Mouse (Mus musculus): ENCODE results near the gene Prpf40a. TPM values are rescaled to one million over a fixed set of nuclear protein-coding genes. Genes with fewer than 3 reads are reported as not detected.

Prpf40a gene
- polyA plus RNA-seq, 1 experiment from 2014 or later, result 101 TPM

GRCm38 (mm10) chr2:53131567-53131966 is 59.5 kb downstream of the Prpf40a start:
- Histone ChIP-seq H3K9ac (ENCODE audit: low read length) (no peak overlapping the region), H3K9me3 (ENCODE audit: control insufficient read depth, low read length) (no peaks in the 10 kb centered on the region), H3K4me1 (ENCODE audit: control insufficient read depth in 2 of 2, insufficient read depth in 2 of 2, low read length in 2 of 2) (no peaks in the 10 kb centered on the region), H3K4me3 (ENCODE audit: control insufficient read depth in 1 of 2, insufficient read depth in 1 of 2, low read depth in 1 of 2, low read length in 2 of 2) (no peak overlapping the region), H3K27ac (replicated peaks in 1 of 2; ENCODE audit: control insufficient read depth in 1 of 2, insufficient read depth in 1 of 2, low read depth in 2 of 2, low read length in 2 of 2) (no peak overlapping the region), H3K36me3 (ENCODE audit: control insufficient read depth, insufficient read depth, low read length) (peaks cover 30% of the 10 kb centered on the region), H3K4me2 (ENCODE audit: low read length) (no peak overlapping the region), H3K27me3 (ENCODE audit: control insufficient read depth, insufficient read depth, low read length) (no peaks in the 10 kb centered on the region)
- ATAC-seq (ENCODE audit: insufficient number of reproducible peaks, insufficient read depth, low FRiP score, low read depth), result no peak
- WGBS, result 91% methylated on average over 9 of the region's 9 CpGs

GRCm38 (mm10) chr2:53129070-53129469 is 62.0 kb downstream of the Prpf40a start:
- Histone ChIP-seq H3K36me3 (ENCODE audit: control insufficient read depth, insufficient read depth, low read length) (0 out of 2 replicates have a peak, but pooled peaks cover 14% of the 10 kb centered on the region), H3K4me3 (ENCODE audit: control insufficient read depth in 1 of 2, insufficient read depth in 1 of 2, low read depth in 1 of 2, low read length in 2 of 2) (no peak overlapping the region), H3K27ac (replicated peaks in 1 of 2; ENCODE audit: control insufficient read depth in 1 of 2, insufficient read depth in 1 of 2, low read depth in 2 of 2, low read length in 2 of 2) (no peak overlapping the region), H3K4me1 (ENCODE audit: control insufficient read depth in 2 of 2, insufficient read depth in 2 of 2, low read length in 2 of 2) (no peaks in the 10 kb centered on the region), H3K27me3 (ENCODE audit: control insufficient read depth, insufficient read depth, low read length) (no peaks in the 10 kb centered on the region), H3K4me2 (ENCODE audit: low read length) (no peak overlapping the region), H3K9ac (ENCODE audit: low read length) (no peak overlapping the region), H3K9me3 (ENCODE audit: control insufficient read depth, low read length) (no peaks in the 10 kb centered on the region)
- no peak for ATAC-seq (ENCODE audit: insufficient number of reproducible peaks, insufficient read depth, low FRiP score, low read depth)
- WGBS, result 83% methylated on average over 6 of the region's 6 CpGs

GRCm38 (mm10) chr2:53125998-53126397 is 65.1 kb downstream of the Prpf40a start:
- no peak for ATAC-seq (ENCODE audit: insufficient number of reproducible peaks, insufficient read depth, low FRiP score, low read depth)
- 83% methylated on average over 3 of the region's 3 CpGs for WGBS

GRCm38 (mm10) chr2:53121797-53122196 is 69.3 kb downstream of the Prpf40a start:
- no peaks in the 10 kb centered on the region for H3K4me1 ChIP-seq (ENCODE audit: control insufficient read depth in 2 of 2, insufficient read depth in 2 of 2, low read length in 2 of 2)
- WGBS, result 65% methylated on average over 5 of the region's 5 CpGs
- no peak for ATAC-seq (ENCODE audit: insufficient number of reproducible peaks, insufficient read depth, low FRiP score, low read depth)

More at GRCm38 (mm10) chr2:53125998-53126397, 65.1 kb downstream of the Prpf40a start:
- no peaks in the 10 kb centered on the region for H3K27me3 ChIP-seq (ENCODE audit: control insufficient read depth, insufficient read depth, low read length)
- 0 out of 2 replicates have a peak, but pooled peaks cover 3% of the 10 kb centered on the region for H3K36me3 ChIP-seq (ENCODE audit: control insufficient read depth, insufficient read depth, low read length)
- H3K4me1 ChIP-seq (ENCODE audit: control insufficient read depth in 2 of 2, insufficient read depth in 2 of 2, low read length in 2 of 2), result no peaks in the 10 kb centered on the region
- no peak overlapping the region for H3K9ac ChIP-seq (ENCODE audit: low read length)
- no peak overlapping the region for H3K4me3 ChIP-seq (ENCODE audit: control insufficient read depth in 1 of 2, insufficient read depth in 1 of 2, low read depth in 1 of 2, low read length in 2 of 2)
- no peaks in the 10 kb centered on the region for H3K9me3 ChIP-seq (ENCODE audit: control insufficient read depth, low read length)
- no peak overlapping the region for H3K27ac ChIP-seq (replicated peaks in 1 of 2; ENCODE audit: control insufficient read depth in 1 of 2, insufficient read depth in 1 of 2, low read depth in 2 of 2, low read length in 2 of 2)
- H3K4me2 ChIP-seq (ENCODE audit: low read length), result no peak overlapping the region

GRCm38 (mm10) chr2:53108547-53108946 is 82.5 kb downstream of the Prpf40a start:
- H3K9ac ChIP-seq (ENCODE audit: low read length), result no peak overlapping the region
- H3K27ac ChIP-seq (replicated peaks in 1 of 2; ENCODE audit: control insufficient read depth in 1 of 2, insufficient read depth in 1 of 2, low read depth in 2 of 2, low read length in 2 of 2), result no peak overlapping the region
- H3K4me2 ChIP-seq (ENCODE audit: low read length), result no peak overlapping the region
- H3K27me3 ChIP-seq (ENCODE audit: control insufficient read depth, insufficient read depth, low read length), result no peaks in the 10 kb centered on the region
- WGBS, result 78% methylated on average over 5 of the region's 5 CpGs
- H3K36me3 ChIP-seq (ENCODE audit: control insufficient read depth, insufficient read depth, low read length), result 0 out of 2 replicates have a peak, but pooled peaks cover 8% of the 10 kb centered on the region
- no peak overlapping the region for H3K4me3 ChIP-seq (ENCODE audit: control insufficient read depth in 1 of 2, insufficient read depth in 1 of 2, low read depth in 1 of 2, low read length in 2 of 2)
- no peak for ATAC-seq (ENCODE audit: insufficient number of reproducible peaks, insufficient read depth, low FRiP score, low read depth)
- H3K9me3 ChIP-seq (ENCODE audit: control insufficient read depth, low read length), result no peaks in the 10 kb centered on the region
- H3K4me1 ChIP-seq (ENCODE audit: control insufficient read depth in 2 of 2, insufficient read depth in 2 of 2, low read length in 2 of 2), result no peaks in the 10 kb centered on the region

More at GRCm38 (mm10) chr2:53121797-53122196, 69.3 kb downstream of the Prpf40a start:
- H3K27me3 ChIP-seq (ENCODE audit: control insufficient read depth, insufficient read depth, low read length), result no peaks in the 10 kb centered on the region
- H3K36me3 ChIP-seq (ENCODE audit: control insufficient read depth, insufficient read depth, low read length), result no peaks in the 10 kb centered on the region
- no peaks in the 10 kb centered on the region for H3K9me3 ChIP-seq (ENCODE audit: control insufficient read depth, low read length)
- no peak overlapping the region for H3K27ac ChIP-seq (replicated peaks in 1 of 2; ENCODE audit: control insufficient read depth in 1 of 2, insufficient read depth in 1 of 2, low read depth in 2 of 2, low read length in 2 of 2)
- no peak overlapping the region for H3K4me2 ChIP-seq (ENCODE audit: low read length)
- H3K9ac ChIP-seq (ENCODE audit: low read length), result no peak overlapping the region
- no peak overlapping the region for H3K4me3 ChIP-seq (ENCODE audit: control insufficient read depth in 1 of 2, insufficient read depth in 1 of 2, low read depth in 1 of 2, low read length in 2 of 2)

GRCm38 (mm10) chr2:53106472-53106871 is 84.6 kb downstream of the Prpf40a start:
- Histone ChIP-seq H3K27ac (replicated peaks in 1 of 2; ENCODE audit: control insufficient read depth in 1 of 2, insufficient read depth in 1 of 2, low read depth in 2 of 2, low read length in 2 of 2) (no peak overlapping the region), H3K4me1 (ENCODE audit: control insufficient read depth in 2 of 2, insufficient read depth in 2 of 2, low read length in 2 of 2) (no peaks in the 10 kb centered on the region), H3K9ac (ENCODE audit: low read length) (no peak overlapping the region), H3K4me2 (ENCODE audit: low read length) (no peak overlapping the region), H3K27me3 (ENCODE audit: control insufficient read depth, insufficient read depth, low read length) (no peaks in the 10 kb centered on the region), H3K9me3 (ENCODE audit: control insufficient read depth, low read length) (no peaks in the 10 kb centered on the region), H3K36me3 (ENCODE audit: control insufficient read depth, insufficient read depth, low read length) (0 out of 2 replicates have a peak, but pooled peaks cover 8% of the 10 kb centered on the region), H3K4me3 (ENCODE audit: control insufficient read depth in 1 of 2, insufficient read depth in 1 of 2, low read depth in 1 of 2, low read length in 2 of 2) (no peak overlapping the region)
- WGBS, result 85% methylated on average over 8 of the region's 8 CpGs
- ATAC-seq (ENCODE audit: insufficient number of reproducible peaks, insufficient read depth, low FRiP score, low read depth), result no peak

- ATAC-seq (ENCODE audit: insufficient number of reproducible peaks, insufficient read depth, low FRiP score, low read depth), result no peak
- no peak overlapping the region for H3K4me2 ChIP-seq (ENCODE audit: low read length)
- no peak overlapping the region for H3K27ac ChIP-seq (replicated peaks in 1 of 2; ENCODE audit: control insufficient read depth in 1 of 2, insufficient read depth in 1 of 2, low read depth in 2 of 2, low read length in 2 of 2)
- H3K36me3 ChIP-seq (ENCODE audit: control insufficient read depth, insufficient read depth, low read length), result 0 out of 2 replicates have a peak, but pooled peaks cover 8% of the 10 kb centered on the region
- H3K4me1 ChIP-seq (ENCODE audit: control insufficient read depth in 2 of 2, insufficient read depth in 2 of 2, low read length in 2 of 2), result no peaks in the 10 kb centered on the region
- H3K9ac ChIP-seq (ENCODE audit: low read length), result no peak overlapping the region
- WGBS, result 68% methylated on average over 7 of the region's 7 CpGs
- H3K4me3 ChIP-seq (ENCODE audit: control insufficient read depth in 1 of 2, insufficient read depth in 1 of 2, low read depth in 1 of 2, low read length in 2 of 2), result no peak overlapping the region
- H3K27me3 ChIP-seq (ENCODE audit: control insufficient read depth, insufficient read depth, low read length), result no peaks in the 10 kb centered on the region
- no peaks in the 10 kb centered on the region for H3K9me3 ChIP-seq (ENCODE audit: control insufficient read depth, low read length)
These were observed 85.0 kb downstream of the Prpf40a start for GRCm38 (mm10) chr2:53106056-53106455.

- Histone ChIP-seq H3K4me3 (ENCODE audit: control insufficient read depth in 1 of 2, insufficient read depth in 1 of 2, low read depth in 1 of 2, low read length in 2 of 2) (no peak overlapping the region), H3K4me1 (ENCODE audit: control insufficient read depth in 2 of 2, insufficient read depth in 2 of 2, low read length in 2 of 2) (no peaks in the 10 kb centered on the region), H3K36me3 (ENCODE audit: control insufficient read depth, insufficient read depth, low read length) (0 out of 2 replicates have a peak, but pooled peaks cover 8% of the 10 kb centered on the region), H3K9ac (ENCODE audit: low read length) (no peak overlapping the region), H3K9me3 (ENCODE audit: control insufficient read depth, low read length) (no peaks in the 10 kb centered on the region), H3K27me3 (ENCODE audit: control insufficient read depth, insufficient read depth, low read length) (no peaks in the 10 kb centered on the region), H3K27ac (replicated peaks in 1 of 2; ENCODE audit: control insufficient read depth in 1 of 2, insufficient read depth in 1 of 2, low read depth in 2 of 2, low read length in 2 of 2) (no peak overlapping the region), H3K4me2 (ENCODE audit: low read length) (no peak overlapping the region)
- 92% methylated on average over 10 of the region's 10 CpGs for WGBS
- ATAC-seq (ENCODE audit: insufficient number of reproducible peaks, insufficient read depth, low FRiP score, low read depth), result no peak
These were observed 85.7 kb downstream of the Prpf40a start for GRCm38 (mm10) chr2:53105408-53105807.
